Mouse (Mus musculus) embryonic facial prominence, embryonic 15.5 days (tissue): ENCODE data around the gene Ldlrad1. TPM values are rescaled to one million over a fixed set of nuclear protein-coding genes. Genes with fewer than 3 reads are reported as not detected.

ENCODE experiments used
- ATAC-seq: fragments of 200-750 bp; cut with Nextera tagmentation; 2 replicates; pipeline ENCODE4 v1.8.0; 2017; ENCODE audit warnings: low read depth, moderate TSS enrichment; ENCODE audit not compliant: insufficient number of reproducible peaks, low FRiP score, low TSS enrichment
- H3K27ac ChIP-seq: fragments of 300-500 bp; sonication (generic); replicated peaks from 2 replicates; pipeline ENCODE4 v1.5.1; 2015; ENCODE audit warnings: mild to moderate bottlenecking, inconsistent platforms
- H3K27me3 ChIP-seq: fragments of 300-500 bp; sonication (generic); 2 replicates; pipeline ENCODE4 v1.6.1; 2015; ENCODE audit warnings: inconsistent platforms
- H3K36me3 ChIP-seq: fragments of 300-500 bp; sonication (generic); 2 replicates; pipeline ENCODE4 v1.6.1; 2015; ENCODE audit warnings: mild to moderate bottlenecking, inconsistent platforms
- H3K4me1 ChIP-seq: fragments of 300-500 bp; sonication (generic); 2 replicates; pipeline ENCODE4 v1.6.1; 2015; ENCODE audit warnings: inconsistent platforms
- H3K4me2 ChIP-seq: fragments of 300-500 bp; sonication (generic); replicated peaks from 2 replicates; pipeline ENCODE4 v1.6.1; 2015; ENCODE audit warnings: mild to moderate bottlenecking, inconsistent platforms
- H3K4me3 ChIP-seq: fragments of 300-500 bp; sonication (generic); replicated peaks from 2 replicates; pipeline ENCODE4 v1.5.1; 2015; ENCODE audit warnings: mild to moderate bottlenecking, inconsistent platforms
- H3K9ac ChIP-seq: fragments of 300-500 bp; sonication (generic); 2 replicates; pipeline ENCODE4 v1.6.1; 2015; ENCODE audit warnings: inconsistent platforms
- H3K9me3 ChIP-seq: fragments of 300-500 bp; sonication (generic); replicated peaks from 2 replicates; pipeline ENCODE4 v1.6.1; 2016; ENCODE audit warnings: inconsistent platforms
- WGBS: fragments of 180-500 bp; shearing (Covaris S2); methylation state at CpG from one replicate; pipeline ENCODE4 v1.1.7; 2015; 5-methylcytosine and 5-hydroxymethylcytosine counted together
- polyA plus RNA-seq: library from polyadenylated mRNA; unstranded; fragments of >200 nt; fragmentation: Nextera tagmentation; extraction: Ambion mirVana; gene quantifications from 2 replicates; pipeline ENCODE4 v1.2.1, GENCODE M21; 2015

Ldlrad1 gene
- polyA plus RNA-seq, 1 experiment from 2014 or later, result 0.25 TPM

DNA sequence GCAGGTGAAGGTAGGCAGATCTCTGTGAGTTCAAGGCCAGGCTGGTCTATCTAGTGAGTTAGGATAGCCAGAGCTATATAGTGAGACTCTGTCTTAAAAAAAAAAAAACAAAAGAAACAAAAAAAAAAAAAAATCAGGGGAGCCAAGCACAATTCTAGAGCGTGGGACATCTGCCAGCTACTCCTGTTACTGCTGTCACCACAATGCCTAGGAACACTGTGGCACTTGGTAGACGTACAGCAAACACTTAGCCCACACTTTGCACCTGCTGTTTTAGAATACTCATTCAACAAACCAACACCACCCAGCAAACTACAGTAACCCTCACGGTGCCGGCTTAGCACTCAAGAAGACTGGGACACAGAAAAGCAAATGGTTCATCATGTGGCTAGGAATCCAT lies 2.5 kb downstream of the Ldlrad1 start:
- no peak overlapping the region for H3K27ac ChIP-seq
- no peak overlapping the region for H3K4me3 ChIP-seq
- H3K9me3 ChIP-seq, result no peaks in the 10 kb centered on the region
- ATAC-seq, result no peak
- H3K4me1 ChIP-seq, result no peaks in the 10 kb centered on the region; the same call in 1 of the 2 replicates
- H3K9ac ChIP-seq, result no peak overlapping the region
- peaks cover 9% of the 10 kb centered on the region; the same call in 1 of the 2 replicates for H3K36me3 ChIP-seq
- H3K4me2 ChIP-seq, result no peak overlapping the region
- H3K27me3 ChIP-seq, result no peaks in the 10 kb centered on the region
- 69% methylated on average over 4 of the region's 4 CpGs for WGBS

DNA sequence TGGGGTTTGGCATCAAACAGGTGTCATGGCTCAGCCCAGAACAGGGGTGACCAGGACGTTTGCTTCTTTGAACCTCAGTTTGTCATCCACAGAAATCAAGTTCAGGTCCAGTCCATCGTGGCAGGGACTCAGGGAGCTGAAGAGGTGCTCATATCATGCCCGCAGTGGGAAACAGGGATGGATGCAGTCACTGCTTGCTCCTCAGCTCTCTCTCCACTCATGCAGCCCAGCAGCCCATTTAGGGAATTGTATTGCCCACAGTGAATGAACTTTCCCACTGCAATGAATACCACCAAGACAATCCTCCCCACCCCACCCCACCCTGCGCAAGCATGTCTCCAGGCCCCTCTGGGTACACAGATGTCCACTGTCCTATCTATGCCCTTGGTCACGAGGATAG lies 3.0 kb downstream of the Ldlrad1 start:
- no peak overlapping the region for H3K4me2 ChIP-seq
- no peak overlapping the region for H3K9ac ChIP-seq
- H3K27ac ChIP-seq, result no peak overlapping the region
- H3K4me3 ChIP-seq, result no peak overlapping the region
- peaks cover 4% of the 10 kb centered on the region; the same call in 1 of the 2 replicates for H3K36me3 ChIP-seq
- no peaks in the 10 kb centered on the region; the same call in 1 of the 2 replicates for H3K4me1 ChIP-seq
- no peaks in the 10 kb centered on the region for H3K27me3 ChIP-seq
- ATAC-seq, result no peak
- 81% methylated on average over 5 of the region's 5 CpGs for WGBS
- no peaks in the 10 kb centered on the region for H3K9me3 ChIP-seq

DNA sequence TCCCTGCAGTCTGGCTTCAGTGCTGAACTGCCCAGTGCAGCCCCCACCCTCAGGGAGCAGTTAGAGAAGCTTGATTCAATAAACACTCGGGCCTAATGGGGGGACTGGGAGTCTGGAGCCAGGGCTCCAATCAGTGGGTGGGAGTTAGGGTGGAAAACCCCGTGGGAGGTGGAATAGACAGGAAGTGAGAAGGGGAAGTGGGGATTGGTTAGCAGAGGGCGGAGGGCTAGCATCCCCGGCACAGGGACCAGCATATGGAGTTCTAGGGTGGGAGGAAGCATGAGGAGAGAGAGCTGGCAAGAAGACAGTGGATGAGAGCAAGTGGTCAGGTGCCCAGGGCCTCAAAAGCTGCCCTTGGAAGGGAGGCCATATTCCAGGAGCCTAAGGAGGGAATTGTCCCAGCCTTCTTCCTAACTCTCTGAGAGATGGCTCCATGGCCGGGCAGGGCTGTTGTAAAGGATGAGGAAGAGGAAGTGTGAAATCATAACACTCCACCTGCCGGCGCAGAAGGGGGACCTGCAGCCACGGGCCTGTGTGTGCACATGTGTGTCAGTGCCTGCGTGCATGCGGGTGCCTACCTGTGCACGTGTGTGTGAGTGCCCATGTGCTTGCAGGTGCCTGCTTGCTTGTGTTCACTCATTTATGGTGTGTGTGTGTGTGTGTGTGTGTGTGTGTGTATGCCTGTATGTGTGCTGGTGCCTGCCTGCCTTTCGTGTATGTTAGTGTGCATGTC lies 4.5 kb downstream of the Ldlrad1 start:
- ATAC-seq, result no peak
- no peak overlapping the region for H3K4me2 ChIP-seq
- H3K4me3 ChIP-seq, result no peak overlapping the region
- H3K27ac ChIP-seq, result no peak overlapping the region
- no peaks in the 10 kb centered on the region; the same call in 1 of the 2 replicates for H3K4me1 ChIP-seq
- no peaks in the 10 kb centered on the region for H3K27me3 ChIP-seq
- H3K9ac ChIP-seq, result no peak overlapping the region
- no peaks in the 10 kb centered on the region for H3K9me3 ChIP-seq
- 0 out of 2 replicates have a peak, but pooled peaks cover 3% of the 10 kb centered on the region for H3K36me3 ChIP-seq
- WGBS, result 68% methylated on average over 12 of the region's 12 CpGs

DNA sequence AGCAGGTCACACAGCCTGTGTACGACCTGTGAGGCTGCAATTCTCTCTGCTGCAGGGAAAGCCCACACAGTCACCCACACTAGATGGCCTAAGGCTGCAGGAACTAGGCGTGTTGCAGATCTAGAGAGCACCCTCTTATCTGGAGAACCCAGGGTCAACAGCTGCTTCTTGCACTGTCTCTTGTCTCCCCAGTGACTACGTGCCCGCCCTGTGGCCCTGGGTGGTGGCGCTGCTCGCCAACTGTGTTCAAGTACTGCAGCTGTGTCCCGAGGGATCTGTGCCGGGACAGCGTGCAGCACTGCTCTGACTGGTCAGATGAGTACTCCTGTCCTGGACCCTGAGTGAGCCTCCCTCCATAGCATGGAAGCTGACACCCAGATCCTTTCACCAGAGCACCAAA lies 8.6 kb downstream of the Ldlrad1 start:
- Histone ChIP-seq H3K9ac (no peak overlapping the region), H3K4me3 (no peak overlapping the region), H3K9me3 (no peaks in the 10 kb centered on the region), H3K4me1 (no peaks in the 10 kb centered on the region), H3K27me3 (no peaks in the 10 kb centered on the region), H3K27ac (no peak overlapping the region), H3K4me2 (no peak overlapping the region), H3K36me3 (no peaks in the 10 kb centered on the region)
- ATAC-seq, result 0 out of 2 replicates have a peak, but pooled peaks have one; percentile 43
- 80% methylated on average over 9 of the region's 9 CpGs for WGBS

DNA sequence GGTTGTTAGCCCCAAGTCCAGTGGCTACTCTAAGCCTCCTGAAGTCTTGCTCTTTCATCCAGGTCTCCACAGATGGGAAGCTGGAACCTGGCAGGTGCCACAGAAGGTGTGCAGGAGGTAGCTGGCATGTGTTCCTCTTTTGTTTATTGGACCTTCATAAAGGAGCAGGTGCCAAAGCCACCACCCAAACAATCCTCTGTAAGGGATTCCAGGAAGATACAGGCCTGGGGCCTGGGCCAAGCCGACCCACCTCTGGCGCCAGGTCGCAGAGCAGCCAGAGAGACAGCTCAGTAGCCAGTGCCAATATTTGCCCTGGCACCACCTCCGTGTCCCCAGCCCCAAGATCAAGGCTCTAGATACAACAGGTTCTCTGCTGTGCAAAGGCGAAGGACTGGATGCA lies 12.5 kb downstream of the Ldlrad1 start:
- H3K4me3 ChIP-seq, result no peak overlapping the region
- H3K9ac ChIP-seq, result no peak overlapping the region
- no peaks in the 10 kb centered on the region for H3K27me3 ChIP-seq
- WGBS, result 73% methylated on average over 5 of the region's 5 CpGs
- H3K27ac ChIP-seq, result no peak overlapping the region
- H3K4me2 ChIP-seq, result no peak overlapping the region
- peaks cover 5% of the 10 kb centered on the region; the same call in 1 of the 2 replicates for H3K4me1 ChIP-seq
- H3K9me3 ChIP-seq, result no peaks in the 10 kb centered on the region
- H3K36me3 ChIP-seq, result no peaks in the 10 kb centered on the region
- ATAC-seq, result no peak

DNA sequence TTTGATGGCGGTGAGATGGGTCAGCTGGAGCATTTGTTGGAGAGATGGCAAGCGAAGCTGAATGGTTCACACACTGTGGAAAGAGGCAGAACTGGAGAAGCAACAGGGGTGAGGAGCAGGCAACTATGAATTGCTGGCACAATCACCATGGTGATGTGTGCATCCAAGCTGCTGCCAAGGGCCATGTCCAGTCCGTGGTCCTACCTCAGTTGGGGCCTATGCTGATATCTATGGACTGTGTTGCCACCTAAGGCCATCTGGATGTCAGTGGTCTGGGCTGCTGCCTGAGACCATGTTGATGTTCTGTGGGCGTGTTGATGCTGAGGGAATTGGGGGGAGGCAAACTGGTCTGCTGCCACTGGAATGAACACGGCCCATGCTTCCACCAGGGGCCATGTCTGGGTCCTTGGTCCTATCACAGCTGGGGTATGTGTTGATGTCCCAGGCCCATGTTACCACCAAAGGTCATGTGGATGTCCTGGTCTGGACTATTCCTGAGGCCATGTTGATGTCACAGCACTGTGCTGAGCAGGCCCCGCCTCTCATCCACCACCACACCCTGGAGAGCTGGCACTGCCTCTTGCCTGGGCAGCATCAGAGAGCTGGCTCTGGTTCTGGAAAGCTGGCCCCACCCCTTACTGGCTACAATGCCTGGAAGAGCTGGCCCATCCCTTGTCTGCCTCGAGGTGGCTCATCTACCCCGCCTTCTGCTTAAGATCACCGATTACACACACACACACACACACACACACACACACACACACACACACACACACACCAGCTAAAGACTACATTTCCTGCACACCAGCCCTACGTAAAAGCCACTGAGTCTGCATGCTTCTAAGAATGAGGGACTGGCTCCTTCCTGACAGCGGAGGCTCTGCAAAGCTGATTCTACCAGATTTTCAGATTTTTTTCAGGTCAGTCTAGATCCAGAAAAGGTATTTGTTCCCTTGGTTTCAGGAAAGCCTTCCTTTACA lies 14.5 kb downstream of the Ldlrad1 start:
- Histone ChIP-seq H3K27ac (no peak overlapping the region), H3K4me2 (no peak overlapping the region), H3K9me3 (no peaks in the 10 kb centered on the region), H3K4me1 (peaks cover 5% of the 10 kb centered on the region; the same call in 1 of the 2 replicates), H3K4me3 (no peak overlapping the region), H3K9ac (no peak overlapping the region), H3K27me3 (no peaks in the 10 kb centered on the region), H3K36me3 (no peaks in the 10 kb centered on the region)
- ATAC-seq, result peak; percentile 75; the same call in 1 of the 2 replicates
- WGBS, result 71% methylated on average over 11 of the region's 11 CpGs

DNA sequence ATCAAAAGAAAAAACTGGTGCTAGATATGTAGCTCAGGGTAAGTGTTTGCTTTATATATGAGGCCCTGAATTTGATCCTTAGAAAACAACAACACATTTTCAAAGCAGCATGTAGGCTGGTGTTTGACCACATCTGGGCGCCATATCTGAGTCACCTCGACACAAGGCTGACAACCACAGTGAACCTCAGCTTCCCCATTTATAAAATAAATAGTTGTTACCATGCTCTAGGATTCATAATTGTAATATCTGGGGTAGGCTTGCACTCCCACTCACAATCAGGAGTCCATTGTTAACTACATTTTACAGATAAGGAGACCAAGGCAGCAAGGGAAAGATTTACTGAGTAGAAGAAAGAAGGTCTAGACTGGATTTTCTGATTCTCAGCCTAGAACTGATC lies 17.3 kb downstream of the Ldlrad1 start:
- Histone ChIP-seq H3K4me1 (peaks cover 5% of the 10 kb centered on the region; the same call in 1 of the 2 replicates), H3K27me3 (no peaks in the 10 kb centered on the region), H3K36me3 (0 out of 2 replicates have a peak, but pooled peaks cover 6% of the 10 kb centered on the region), H3K9me3 (no peaks in the 10 kb centered on the region), H3K4me2 (no peak overlapping the region), H3K9ac (no peak overlapping the region), H3K4me3 (no peak overlapping the region), H3K27ac (no peak overlapping the region)
- no peak for ATAC-seq
- WGBS, result 82% methylated on average over 2 of the region's 2 CpGs

DNA sequence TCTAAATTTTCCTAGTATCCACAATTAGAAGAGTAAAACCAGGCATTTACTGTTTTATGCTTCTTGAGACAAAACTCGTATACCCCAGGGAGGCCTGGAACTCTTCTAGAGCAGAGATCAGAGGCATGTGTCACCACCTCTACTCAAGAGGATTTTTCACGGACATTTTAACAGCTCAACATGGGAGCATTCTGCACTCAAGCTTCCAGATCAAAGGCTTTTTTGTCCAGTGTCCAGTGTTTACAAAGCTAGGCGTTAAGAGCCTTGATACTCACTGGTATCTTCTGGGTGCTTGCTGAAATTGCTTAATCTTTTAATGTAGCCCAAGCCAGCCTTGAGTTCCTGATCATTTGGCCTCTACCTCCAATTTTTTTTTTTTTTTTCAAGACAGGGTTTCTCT lies 23.2 kb downstream of the Ldlrad1 start:
- WGBS, result 60% methylated on average over 3 of the region's 3 CpGs
- Histone ChIP-seq H3K4me3 (no peak overlapping the region), H3K9me3 (no peaks in the 10 kb centered on the region), H3K27ac (no peak overlapping the region), H3K4me2 (no peak overlapping the region), H3K36me3 (peaks cover 59% of the 10 kb centered on the region), H3K4me1 (no peaks in the 10 kb centered on the region), H3K27me3 (no peaks in the 10 kb centered on the region), H3K9ac (no peak overlapping the region)
- ATAC-seq, result 0 out of 2 replicates have a peak, but pooled peaks have one; percentile 11

DNA sequence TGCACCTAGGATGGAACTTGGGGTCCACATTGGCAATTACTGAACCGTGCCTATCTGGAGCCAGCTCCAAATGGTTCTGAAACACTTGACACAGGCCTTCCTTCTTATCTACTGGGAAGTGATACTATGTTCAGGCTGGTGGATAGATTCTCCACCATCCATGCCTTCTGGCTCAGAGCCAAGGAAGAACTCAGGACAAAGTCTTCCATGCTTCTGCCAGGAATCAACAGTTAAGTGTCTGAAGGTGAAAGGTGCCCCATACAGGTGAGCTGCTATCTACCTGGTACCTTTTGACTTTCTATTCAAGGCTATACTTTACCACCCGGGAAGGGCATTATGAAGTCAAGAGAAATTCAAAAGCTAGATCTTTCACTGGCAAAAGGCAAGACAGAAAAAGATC lies 29.3 kb downstream of the Ldlrad1 start:
- WGBS, result 96% methylated on average over 2 of the region's 2 CpGs
- H3K27me3 ChIP-seq, result no peaks in the 10 kb centered on the region
- no peaks in the 10 kb centered on the region for H3K9me3 ChIP-seq
- ATAC-seq, result no peak
- no peak overlapping the region for H3K4me3 ChIP-seq
- no peaks in the 10 kb centered on the region for H3K4me1 ChIP-seq
- H3K9ac ChIP-seq, result no peak overlapping the region
- peaks cover 80% of the 10 kb centered on the region for H3K36me3 ChIP-seq
- no peak overlapping the region for H3K4me2 ChIP-seq
- H3K27ac ChIP-seq, result no peak overlapping the region

DNA sequence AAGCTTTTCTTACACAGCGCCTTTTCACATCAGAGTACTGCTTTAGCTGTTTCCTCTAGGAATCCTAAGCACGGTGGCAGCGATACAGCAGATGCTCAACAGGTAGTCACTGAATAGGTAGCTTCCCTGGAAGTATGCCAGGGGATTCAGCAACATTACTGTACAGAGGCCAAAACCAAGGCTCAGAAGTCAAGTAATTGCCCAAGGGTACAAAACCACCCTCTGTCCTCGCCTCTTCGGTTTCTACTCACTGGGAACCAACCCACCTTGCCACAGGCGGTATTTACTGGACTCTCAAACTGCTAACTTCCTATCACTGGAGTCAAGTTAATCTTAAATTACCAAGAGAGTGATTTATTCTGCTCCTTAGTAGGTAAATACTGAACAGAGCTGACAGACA lies 31.2 kb downstream of the Ldlrad1 start:
- no peak overlapping the region for H3K9ac ChIP-seq
- WGBS, result 90% methylated on average over 6 of the region's 6 CpGs

More for the DNA sequence above, 31.2 kb downstream of the Ldlrad1 start:
- H3K9me3 ChIP-seq, result no peaks in the 10 kb centered on the region
- H3K4me2 ChIP-seq, result no peak overlapping the region
- H3K27ac ChIP-seq, result no peak overlapping the region
- H3K27me3 ChIP-seq, result no peaks in the 10 kb centered on the region
- peaks cover 65% of the 10 kb centered on the region for H3K36me3 ChIP-seq
- ATAC-seq, result no peak
- no peak overlapping the region for H3K4me3 ChIP-seq
- 0 out of 2 replicates have a peak, but pooled peaks cover 5% of the 10 kb centered on the region for H3K4me1 ChIP-seq
